Mouse (Mus musculus) limb, embryonic 13.5 days (tissue): ENCODE data around the gene Il1f5. TPM values are rescaled to one million over a fixed set of nuclear protein-coding genes. Genes with fewer than 3 reads are reported as not detected.

Experiments
- ATAC-seq: fragments of 200-750 bp; cut with Nextera tagmentation; 2 replicates; pipeline ENCODE4 v1.8.0; 2017; ENCODE audit warnings: low read depth, moderate number of reproducible peaks, moderate TSS enrichment; ENCODE audit not compliant: low FRiP score
- H3K27ac ChIP-seq: fragments of 300-500 bp; sonication (generic); 2 replicates; pipeline ENCODE4 v1.5.1; 2015; ENCODE audit warnings: inconsistent platforms, mild to moderate bottlenecking, moderate library complexity
- H3K27me3 ChIP-seq: fragments of 300-500 bp; sonication (generic); 2 replicates; pipeline ENCODE4 v1.6.1; 2015; ENCODE audit warnings: mild to moderate bottlenecking, inconsistent platforms
- H3K36me3 ChIP-seq: fragments of 300-500 bp; sonication (generic); 2 replicates; pipeline ENCODE4 v1.6.1; 2015; ENCODE audit warnings: inconsistent platforms, mild to moderate bottlenecking, moderate library complexity
- H3K4me1 ChIP-seq: fragments of 300-500 bp; sonication (generic); 2 replicates; pipeline ENCODE4 v1.6.1; 2015; ENCODE audit warnings: inconsistent platforms
- H3K4me2 ChIP-seq: fragments of 300-500 bp; sonication (generic); replicated peaks from 2 replicates; pipeline ENCODE4 v1.6.1; 2015; ENCODE audit warnings: inconsistent platforms, mild to moderate bottlenecking, moderate library complexity
- H3K4me3 ChIP-seq: fragments of 300-500 bp; sonication (generic); 2 replicates; pipeline ENCODE4 v1.5.1; 2015; ENCODE audit warnings: moderate library complexity, mild to moderate bottlenecking, inconsistent platforms
- H3K9ac ChIP-seq: fragments of 300-500 bp; sonication (generic); 2 replicates; pipeline ENCODE4 v1.6.1; 2015; ENCODE audit warnings: mild to moderate bottlenecking, inconsistent platforms
- H3K9me3 ChIP-seq: fragments of 300-500 bp; sonication (generic); 2 replicates; pipeline ENCODE4 v1.6.1; 2016; ENCODE audit warnings: inconsistent platforms
- WGBS: fragments of 180-500 bp; shearing (Covaris S2); methylation state at CpG from one replicate; pipeline ENCODE4 v1.1.7; 2015; 5-methylcytosine and 5-hydroxymethylcytosine counted together
- polyA plus RNA-seq: library from polyadenylated mRNA; unstranded; fragments of >200 nt; fragmentation: Nextera tagmentation; extraction: Ambion mirVana; gene quantifications from 2 replicates; pipeline ENCODE4 v1.2.1, GENCODE M21; 2015

Gene Il1f5
- 3.2 and 3.6 TPM in 2 replicates for polyA plus RNA-seq

GRCm38 (mm10) chr2:24276654-24277053 lies at the start of gene Il1f5:
Il1f5 (plus strand) TSS chr2:24276954.
- Histone ChIP-seq H3K27me3 (no peaks in the 10 kb centered on the region), H3K9me3 (no peaks in the 10 kb centered on the region), H3K27ac (no peak within 1 kb of the TSS), H3K4me1 (no peaks in the 10 kb centered on the region), H3K9ac (no peak within 1 kb of the TSS), H3K4me3 (no peak within 1 kb of the TSS), H3K36me3 (no peaks in the 10 kb centered on the region), H3K4me2 (no peak within 1 kb of the TSS)
- no peak for ATAC-seq

- H3K27ac ChIP-seq, result no peak overlapping the region
- no peaks in the 10 kb centered on the region for H3K4me1 ChIP-seq
- no peaks in the 10 kb centered on the region for H3K36me3 ChIP-seq
- no peak overlapping the region for H3K4me2 ChIP-seq
- H3K9ac ChIP-seq, result no peak overlapping the region
- H3K9me3 ChIP-seq, result 0 out of 2 replicates have a peak, but pooled peaks cover 2% of the 10 kb centered on the region
- 77% methylated on average over 2 of the region's 2 CpGs for WGBS
- no peak overlapping the region for H3K4me3 ChIP-seq
- ATAC-seq, result no peak
- H3K27me3 ChIP-seq, result no peaks in the 10 kb centered on the region
Observed at GRCm38 (mm10) chr2:24227191-24227590, 49.6 kb upstream of the Il1f5 start.

GRCm38 (mm10) chr2:24267503-24267902 lies 9.3 kb upstream of the Il1f5 start:
- Histone ChIP-seq H3K36me3 (no peaks in the 10 kb centered on the region), H3K9ac (no peak overlapping the region), H3K27ac (no peak overlapping the region), H3K4me2 (no peak overlapping the region), H3K4me1 (no peaks in the 10 kb centered on the region), H3K4me3 (no peak overlapping the region), H3K27me3 (no peaks in the 10 kb centered on the region), H3K9me3 (no peaks in the 10 kb centered on the region)
- no peak for ATAC-seq
- WGBS, result 88% methylated on average over 1 of the region's 1 CpGs

- no peak for ATAC-seq
Observed at GRCm38 (mm10) chr2:24273619-24274018, 3.1 kb upstream of the Il1f5 start.

GRCm38 (mm10) chr2:24275146-24275545 lies 1.6 kb upstream of the Il1f5 start:
- Histone ChIP-seq H3K36me3 (no peaks in the 10 kb centered on the region), H3K4me1 (no peaks in the 10 kb centered on the region), H3K9me3 (no peaks in the 10 kb centered on the region), H3K4me2 (no peak overlapping the region), H3K4me3 (no peak overlapping the region), H3K27ac (no peak overlapping the region), H3K9ac (no peak overlapping the region), H3K27me3 (no peaks in the 10 kb centered on the region)
- no peak for ATAC-seq
- WGBS, result 50% methylated on average over 1 of the region's 1 CpGs

More at GRCm38 (mm10) chr2:24273619-24274018, 3.1 kb upstream of the Il1f5 start:
- no peaks in the 10 kb centered on the region for H3K27me3 ChIP-seq
- H3K27ac ChIP-seq, result no peak overlapping the region
- H3K36me3 ChIP-seq, result no peaks in the 10 kb centered on the region
- no peak overlapping the region for H3K4me2 ChIP-seq
- H3K4me3 ChIP-seq, result no peak overlapping the region
- H3K9ac ChIP-seq, result no peak overlapping the region
- no peaks in the 10 kb centered on the region for H3K4me1 ChIP-seq
- 74% methylated on average over 2 of the region's 2 CpGs for WGBS
- no peaks in the 10 kb centered on the region for H3K9me3 ChIP-seq

- no peaks in the 10 kb centered on the region for H3K36me3 ChIP-seq
- H3K9me3 ChIP-seq, result no peaks in the 10 kb centered on the region
- H3K4me2 ChIP-seq, result no peak within 1 kb of the TSS
- H3K4me3 ChIP-seq, result no peak within 1 kb of the TSS
- no peaks in the 10 kb centered on the region for H3K4me1 ChIP-seq
- no peak within 1 kb of the TSS for H3K9ac ChIP-seq
- no peaks in the 10 kb centered on the region for H3K27me3 ChIP-seq
- H3K27ac ChIP-seq, result no peak within 1 kb of the TSS
- no peak for ATAC-seq
- 78% methylated on average over 5 of the region's 5 CpGs for WGBS
Observed at GRCm38 (mm10) chr2:24290896-24291295, 14.1 kb downstream of the Il1f5 start, which contains the start of gene Il1f10. Il1f10 (plus strand) TSS chr2:24291196.

- Histone ChIP-seq H3K4me3 (no peak overlapping the region), H3K4me1 (no peaks in the 10 kb centered on the region), H3K36me3 (no peaks in the 10 kb centered on the region), H3K27me3 (no peaks in the 10 kb centered on the region), H3K9me3 (no peaks in the 10 kb centered on the region), H3K27ac (no peak overlapping the region), H3K9ac (no peak overlapping the region), H3K4me2 (no peak overlapping the region)
- no peak for ATAC-seq
- 37% methylated on average over 1 of the region's 1 CpGs for WGBS
Observed at GRCm38 (mm10) chr2:24294616-24295015, 17.9 kb downstream of the Il1f5 start.

GRCm38 (mm10) chr2:24296837-24297236 lies 20.1 kb downstream of the Il1f5 start:
- H3K9me3 ChIP-seq, result no peaks in the 10 kb centered on the region
- no peaks in the 10 kb centered on the region for H3K27me3 ChIP-seq
- H3K9ac ChIP-seq, result no peak overlapping the region
- H3K4me1 ChIP-seq, result no peaks in the 10 kb centered on the region
- no peak overlapping the region for H3K4me2 ChIP-seq
- H3K36me3 ChIP-seq, result no peaks in the 10 kb centered on the region
- no peak overlapping the region for H3K4me3 ChIP-seq
- WGBS, result 6% methylated on average over 3 of the region's 3 CpGs
- no peak for ATAC-seq
- no peak overlapping the region for H3K27ac ChIP-seq

- 63% methylated on average over 6 of the region's 6 CpGs for WGBS
- Histone ChIP-seq H3K9ac (no peak overlapping the region), H3K27me3 (no peaks in the 10 kb centered on the region), H3K4me2 (no peak overlapping the region), H3K9me3 (no peaks in the 10 kb centered on the region), H3K27ac (no peak overlapping the region), H3K36me3 (no peaks in the 10 kb centered on the region), H3K4me1 (no peaks in the 10 kb centered on the region), H3K4me3 (no peak overlapping the region)
- ATAC-seq, result no peak
Observed at GRCm38 (mm10) chr2:24311302-24312001, 34.7 kb downstream of the Il1f5 start.

GRCm38 (mm10) chr2:24316919-24317318 lies 40.2 kb downstream of the Il1f5 start:
- no peak overlapping the region for H3K4me2 ChIP-seq
- 71% methylated on average over 1 of the region's 1 CpGs for WGBS
- H3K36me3 ChIP-seq, result no peaks in the 10 kb centered on the region
- no peaks in the 10 kb centered on the region for H3K27me3 ChIP-seq
- no peak for ATAC-seq
- H3K9me3 ChIP-seq, result no peaks in the 10 kb centered on the region
- no peak overlapping the region for H3K9ac ChIP-seq
- H3K4me3 ChIP-seq, result no peak overlapping the region
- no peaks in the 10 kb centered on the region for H3K4me1 ChIP-seq
- no peak overlapping the region for H3K27ac ChIP-seq

- no peaks in the 10 kb centered on the region for H3K36me3 ChIP-seq
- no peak overlapping the region for H3K4me2 ChIP-seq
- H3K27me3 ChIP-seq, result no peaks in the 10 kb centered on the region
- no peaks in the 10 kb centered on the region for H3K9me3 ChIP-seq
- no peaks in the 10 kb centered on the region for H3K4me1 ChIP-seq
- no peak overlapping the region for H3K27ac ChIP-seq
- no peak for ATAC-seq
- H3K9ac ChIP-seq, result no peak overlapping the region
- WGBS, result 76% methylated on average over 4 of the region's 4 CpGs
- H3K4me3 ChIP-seq, result no peak overlapping the region
Observed at GRCm38 (mm10) chr2:24317919-24318598, 41.3 kb downstream of the Il1f5 start.
